Mouse (Mus musculus) right cerebral cortex, postnatal 4 days (tissue): ENCODE measurements around the gene Olfr449.

Experiments
- DNase-seq: peaks from one replicate; pipeline ENCODE4 v3.0.0-alpha.2; 2022

Gene Olfr449

DNA sequence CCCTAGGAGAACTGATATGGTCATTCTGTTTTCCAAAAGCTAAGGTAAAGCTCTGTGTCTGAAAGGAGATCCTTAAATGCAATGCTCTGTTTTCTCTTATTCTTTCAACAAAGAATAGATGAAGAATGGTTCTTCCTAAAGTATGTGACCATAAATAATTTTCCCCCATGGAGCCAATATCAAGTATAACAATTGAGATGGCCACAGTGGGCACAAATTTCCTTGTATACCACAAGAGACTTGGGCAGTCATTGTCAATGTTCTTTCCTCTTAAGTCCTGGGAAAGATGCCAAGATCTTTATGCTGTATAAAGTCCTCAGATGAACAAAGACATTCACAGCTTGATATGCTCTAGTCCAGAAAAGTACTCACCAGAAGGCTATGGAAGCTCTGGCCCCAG lies at the start of gene Olfr449:
TSS of gene Olfr449 (plus strand) at position 301 of the 400 bp plus-strand sequence.
- no peak for DNase-seq

DNA sequence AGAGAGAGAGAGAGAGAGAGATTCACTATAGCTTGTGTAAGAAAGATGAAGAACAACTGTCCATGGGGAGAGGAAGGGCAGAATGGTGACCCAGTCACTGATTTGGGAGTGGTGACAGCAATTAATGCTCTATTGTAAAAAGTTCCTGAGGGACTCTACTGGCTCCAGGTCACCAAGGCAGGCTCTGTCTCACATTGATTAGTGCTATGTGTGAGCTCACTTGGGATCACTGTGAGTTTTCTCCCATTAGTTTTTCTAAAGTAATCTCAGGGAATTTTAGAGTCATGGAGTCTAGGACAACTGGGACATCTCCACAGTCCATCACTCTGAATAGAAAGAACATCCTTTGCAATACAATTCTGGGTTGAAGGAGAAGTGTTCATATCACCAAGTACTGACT lies 49.4 kb upstream of the Olfr449 start, which contains the start of gene Olfr452:
TSS of gene Olfr452 (plus strand) at position 301 of the 400 bp plus-strand sequence.
- DNase-seq = no peak

DNA sequence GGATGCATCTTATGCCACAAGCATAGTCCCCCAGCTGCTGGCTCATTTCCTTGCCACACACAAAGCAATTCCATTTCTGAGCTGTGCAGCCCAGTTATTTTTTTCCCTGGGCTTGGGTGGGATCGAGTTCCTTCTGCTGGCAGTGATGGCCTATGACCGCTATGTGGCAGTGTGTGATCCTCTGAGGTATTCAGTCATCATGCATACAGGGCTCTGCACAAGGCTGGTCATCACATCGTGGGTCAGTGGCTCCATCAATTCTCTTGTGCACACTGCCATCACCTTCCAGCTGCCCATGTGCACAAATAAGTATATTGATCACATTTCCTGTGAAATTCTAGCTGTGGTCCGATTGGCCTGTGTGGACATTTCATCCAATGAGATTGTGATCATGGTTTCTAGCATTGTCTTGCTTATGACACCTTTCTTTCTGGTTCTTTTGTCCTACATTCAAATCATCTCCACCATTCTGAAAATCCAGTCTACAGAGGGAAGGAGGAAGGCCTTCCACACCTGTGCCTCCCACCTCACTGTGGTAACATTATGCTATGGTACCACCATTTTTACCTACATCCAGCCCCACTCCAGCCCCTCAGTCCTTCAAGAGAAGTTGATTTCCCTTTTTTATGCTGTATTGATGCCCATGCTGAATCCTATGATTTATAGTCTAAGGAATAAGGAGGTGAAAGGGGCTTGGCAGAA lies 43.8 kb upstream of the Olfr449 start:
- no peak for DNase-seq

DNA sequence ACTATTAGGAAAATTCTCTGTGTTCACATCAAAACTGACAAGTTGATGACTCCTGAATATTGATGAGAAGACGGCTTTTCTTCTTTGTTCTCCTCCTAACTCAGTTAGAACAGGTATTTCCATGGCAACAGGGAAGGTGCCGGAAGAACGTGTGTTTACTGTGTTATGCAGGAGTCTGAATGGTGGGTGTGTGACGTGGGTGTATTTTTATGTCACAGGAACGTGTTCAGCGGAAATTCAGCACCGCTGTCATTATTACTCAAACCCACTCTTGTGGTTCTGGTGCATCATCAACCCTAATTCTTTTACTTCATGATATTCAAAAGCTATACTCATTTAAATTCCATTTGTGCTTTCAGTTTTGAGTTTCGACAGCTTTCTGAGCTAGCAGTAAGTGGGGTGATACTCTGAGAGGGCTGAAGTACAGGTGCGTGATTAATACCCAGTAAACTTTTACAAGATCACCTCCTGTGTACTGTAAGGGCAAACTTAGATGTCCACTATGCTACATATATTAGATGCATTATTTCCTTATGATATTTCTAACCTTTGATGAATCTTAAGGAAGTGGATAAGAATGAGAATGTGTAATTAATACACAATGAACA lies 43.1 kb upstream of the Olfr449 start:
- DNase-seq = no peak

DNA sequence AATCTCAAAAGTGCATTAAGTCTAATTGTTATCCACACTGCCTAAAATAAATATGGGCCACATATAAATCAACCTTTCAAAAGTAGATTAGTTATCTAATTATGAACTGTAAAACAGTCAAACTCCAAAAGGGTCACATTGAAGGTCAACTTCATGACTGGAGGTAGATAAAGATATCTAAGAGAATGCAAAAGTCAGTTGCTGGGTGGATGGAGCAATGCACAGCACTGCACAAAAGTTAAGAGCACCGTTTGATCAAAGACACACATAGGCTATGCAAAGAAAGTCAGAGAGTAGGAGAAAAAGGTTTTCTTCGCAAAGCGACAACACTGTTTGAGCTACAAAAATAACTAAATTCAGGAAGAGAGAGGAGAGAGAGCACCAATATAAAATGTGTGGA lies 39.2 kb upstream of the Olfr449 start:
- no peak for DNase-seq

DNA sequence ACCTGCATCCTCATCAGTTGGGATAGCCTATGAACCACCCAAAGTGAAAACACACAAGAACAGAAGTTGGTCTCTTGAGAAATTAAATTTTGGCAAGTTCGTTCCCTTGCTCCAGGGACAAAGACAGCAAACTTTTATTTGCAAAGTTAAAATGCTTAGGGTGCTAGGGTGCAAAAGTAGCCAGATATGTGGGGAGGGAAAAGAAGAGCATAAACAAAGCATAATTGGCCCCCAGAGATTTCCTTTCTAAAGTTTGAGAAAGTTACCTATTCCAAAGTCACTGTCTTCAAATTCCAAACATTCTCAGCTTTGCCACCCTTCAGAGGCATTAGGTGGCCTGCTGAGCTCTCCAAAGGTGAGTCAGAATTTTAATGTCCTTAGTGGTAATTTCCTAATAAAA lies 22.5 kb upstream of the Olfr449 start, which contains the start of gene Olfr450:
TSS of gene Olfr450 (plus strand) at position 301 of the 400 bp plus-strand sequence.
- DNase-seq = no peak

DNA sequence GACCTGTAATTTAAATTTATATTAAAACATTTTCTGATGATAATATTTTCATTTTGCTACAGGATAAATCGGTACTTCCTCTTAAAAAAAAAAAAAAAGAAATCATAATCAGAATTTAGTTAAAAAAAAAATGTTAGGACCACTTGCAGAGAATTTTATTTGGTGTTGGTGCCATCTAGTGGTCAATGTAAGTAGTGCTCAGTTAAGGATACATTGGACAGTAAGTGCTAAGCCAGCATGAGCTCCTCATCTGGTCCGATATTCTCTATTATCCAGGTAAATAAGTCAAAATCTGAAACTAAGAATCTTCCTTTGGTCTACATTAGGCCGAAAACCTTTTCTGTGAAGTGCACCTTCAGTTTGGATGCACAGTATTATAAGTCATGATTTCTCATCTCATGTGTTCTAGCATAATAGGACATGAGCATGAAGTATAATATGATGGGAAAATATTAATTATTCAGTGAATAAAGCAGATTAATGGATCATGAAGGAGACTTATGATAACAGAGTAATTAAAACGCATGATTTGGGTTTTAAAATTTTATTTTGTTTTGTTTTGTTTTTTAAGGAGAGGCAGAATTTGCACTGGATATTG lies 26.1 kb downstream of the Olfr449 start:
- peak; percentile 5 for DNase-seq

DNA sequence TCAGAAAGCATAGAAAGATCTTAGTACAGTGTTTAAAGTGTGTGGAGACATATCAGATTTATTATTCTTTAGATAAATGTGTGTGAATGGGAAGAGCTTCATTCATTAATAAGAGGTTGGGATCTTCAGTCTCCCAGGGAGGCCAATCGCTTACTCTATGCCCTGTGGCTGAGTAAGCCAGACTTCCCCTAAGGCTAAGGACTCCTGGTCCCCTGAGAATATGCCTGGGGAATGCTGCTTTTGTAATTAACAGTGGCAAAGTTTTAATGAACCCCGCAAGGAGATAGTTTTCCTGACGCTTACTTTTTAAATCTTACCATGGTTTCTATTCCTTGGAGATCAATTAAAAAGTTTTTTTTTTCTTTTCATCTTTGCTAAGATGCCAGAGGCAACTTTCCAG lies 35.5 kb downstream of the Olfr449 start:
- DNase-seq = no peak

DNA sequence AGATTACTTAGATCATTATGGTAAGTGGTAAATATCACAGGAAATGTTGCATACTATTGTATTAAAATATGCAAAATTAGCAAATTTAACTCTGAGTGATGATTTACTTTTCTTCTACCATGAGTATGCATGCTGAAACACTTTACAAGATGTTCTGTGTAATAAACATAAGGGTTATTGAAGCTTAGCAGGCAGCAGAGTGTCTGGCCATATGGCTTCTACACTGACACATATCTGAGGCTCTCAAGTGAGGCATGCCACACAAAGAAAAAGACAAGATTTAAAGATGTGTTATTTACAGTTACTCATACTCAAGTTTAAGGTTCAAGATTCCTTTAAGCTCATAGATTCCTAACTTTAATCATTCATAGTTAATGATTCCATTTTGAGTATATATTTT lies 42.1 kb downstream of the Olfr449 start:
- DNase-seq = no peak
